Mouse (Mus musculus): ENCODE measurements around the gene Cfap54. TPM values are rescaled to one million over a fixed set of nuclear protein-coding genes. Genes with fewer than 3 reads are reported as not detected.

The Cfap54 gene
- polyA plus RNA-seq, 1 experiment from 2014 or later = 2.7 TPM

GRCm38 (mm10) chr10:93105358-93105757 lies 23.9 kb upstream of the Cfap54 start:
- no peak overlapping the region for H3K27ac ChIP-seq (replicated peaks; ENCODE audit: low read depth, low read length)
- ATAC-seq (ENCODE audit: low FRiP score, low TSS enrichment) = no peak
- no peak overlapping the region for H3K4me3 ChIP-seq (replicated peaks; ENCODE audit: low read depth, low read length)
- no peaks in the 10 kb centered on the region for H3K27me3 ChIP-seq (ENCODE audit: control insufficient read depth, insufficient read depth, low read length)
- no peaks in the 10 kb centered on the region for H3K4me1 ChIP-seq (ENCODE audit: control insufficient read depth, insufficient read depth, low read length)
- no peaks in the 10 kb centered on the region for H3K36me3 ChIP-seq (ENCODE audit: control insufficient read depth, insufficient read depth, low read length)
- no peaks in the 10 kb centered on the region for H3K9me3 ChIP-seq (ENCODE audit: control insufficient read depth, low read length)
- H3K4me2 ChIP-seq (ENCODE audit: low read length) = no peak overlapping the region
- H3K9ac ChIP-seq (replicated peaks; ENCODE audit: low read length) = no peak overlapping the region
- WGBS = 73% methylated on average over 7 of the region's 7 CpGs
- no peak for DNase-seq

GRCm38 (mm10) chr10:93104357-93104756 lies 22.9 kb upstream of the Cfap54 start:
- no peaks in the 10 kb centered on the region for H3K9me3 ChIP-seq (ENCODE audit: control insufficient read depth, low read length)
- no peaks in the 10 kb centered on the region for H3K4me1 ChIP-seq (ENCODE audit: control insufficient read depth, insufficient read depth, low read length)
- no peak for DNase-seq
- no peak overlapping the region for H3K4me3 ChIP-seq (replicated peaks; ENCODE audit: low read depth, low read length)
- H3K36me3 ChIP-seq (ENCODE audit: control insufficient read depth, insufficient read depth, low read length) = no peaks in the 10 kb centered on the region
- no peaks in the 10 kb centered on the region for H3K27me3 ChIP-seq (ENCODE audit: control insufficient read depth, insufficient read depth, low read length)
- 89% methylated on average over 6 of the region's 6 CpGs for WGBS
- ATAC-seq (ENCODE audit: low FRiP score, low TSS enrichment) = no peak
- H3K4me2 ChIP-seq (ENCODE audit: low read length) = no peak overlapping the region
- H3K9ac ChIP-seq (replicated peaks; ENCODE audit: low read length) = no peak overlapping the region
- H3K27ac ChIP-seq (replicated peaks; ENCODE audit: low read depth, low read length) = no peak overlapping the region

GRCm38 (mm10) chr10:93103676-93104075 lies 22.3 kb upstream of the Cfap54 start:
- no peak for ATAC-seq (ENCODE audit: low FRiP score, low TSS enrichment)
- Histone ChIP-seq H3K27me3 (ENCODE audit: control insufficient read depth, insufficient read depth, low read length) (no peaks in the 10 kb centered on the region), H3K4me1 (ENCODE audit: control insufficient read depth, insufficient read depth, low read length) (no peaks in the 10 kb centered on the region), H3K9ac (replicated peaks; ENCODE audit: low read length) (no peak overlapping the region), H3K4me3 (replicated peaks; ENCODE audit: low read depth, low read length) (no peak overlapping the region), H3K27ac (replicated peaks; ENCODE audit: low read depth, low read length) (no peak overlapping the region), H3K4me2 (ENCODE audit: low read length) (no peak overlapping the region), H3K9me3 (ENCODE audit: control insufficient read depth, low read length) (no peaks in the 10 kb centered on the region), H3K36me3 (ENCODE audit: control insufficient read depth, insufficient read depth, low read length) (no peaks in the 10 kb centered on the region)
- DNase-seq = no peak
- WGBS = 73% methylated on average over 11 of the region's 11 CpGs

- ATAC-seq (ENCODE audit: low FRiP score, low TSS enrichment) (no peak), DNase-seq (no peak)
- H3K9me3 ChIP-seq (ENCODE audit: control insufficient read depth, low read length) = no peaks in the 10 kb centered on the region
- H3K36me3 ChIP-seq (ENCODE audit: control insufficient read depth, insufficient read depth, low read length) = no peaks in the 10 kb centered on the region
- no peak overlapping the region for H3K9ac ChIP-seq (replicated peaks; ENCODE audit: low read length)
- H3K27ac ChIP-seq (replicated peaks; ENCODE audit: low read depth, low read length) = no peak overlapping the region
- WGBS = 66% methylated on average over 5 of the region's 5 CpGs
- no peak overlapping the region for H3K4me3 ChIP-seq (replicated peaks; ENCODE audit: low read depth, low read length)
- no peaks in the 10 kb centered on the region for H3K27me3 ChIP-seq (ENCODE audit: control insufficient read depth, insufficient read depth, low read length)
- no peak overlapping the region for H3K4me2 ChIP-seq (ENCODE audit: low read length)
- H3K4me1 ChIP-seq (ENCODE audit: control insufficient read depth, insufficient read depth, low read length) = no peaks in the 10 kb centered on the region
Observed at GRCm38 (mm10) chr10:93102321-93102720, 20.9 kb upstream of the Cfap54 start.

GRCm38 (mm10) chr10:93098211-93098805 lies 16.9 kb upstream of the Cfap54 start:
- Histone ChIP-seq H3K9me3 (ENCODE audit: control insufficient read depth, low read length) (no peaks in the 10 kb centered on the region), H3K4me3 (replicated peaks; ENCODE audit: low read depth, low read length) (no peak overlapping the region), H3K36me3 (ENCODE audit: control insufficient read depth, insufficient read depth, low read length) (no peaks in the 10 kb centered on the region), H3K9ac (replicated peaks; ENCODE audit: low read length) (no peak overlapping the region), H3K27me3 (ENCODE audit: control insufficient read depth, insufficient read depth, low read length) (no peaks in the 10 kb centered on the region), H3K4me2 (ENCODE audit: low read length) (no peak overlapping the region), H3K4me1 (ENCODE audit: control insufficient read depth, insufficient read depth, low read length) (no peaks in the 10 kb centered on the region), H3K27ac (replicated peaks; ENCODE audit: low read depth, low read length) (no peak overlapping the region)
- no peak for ATAC-seq (ENCODE audit: low FRiP score, low TSS enrichment)
- 80% methylated on average over 7 of the region's 7 CpGs for WGBS
- DNase-seq = no peak

- Histone ChIP-seq H3K27me3 (ENCODE audit: control insufficient read depth, insufficient read depth, low read length) (no peaks in the 10 kb centered on the region), H3K9ac (replicated peaks; ENCODE audit: low read length) (no peak overlapping the region), H3K4me3 (replicated peaks; ENCODE audit: low read depth, low read length) (no peak overlapping the region), H3K4me1 (ENCODE audit: control insufficient read depth, insufficient read depth, low read length) (no peaks in the 10 kb centered on the region), H3K4me2 (ENCODE audit: low read length) (no peak overlapping the region), H3K36me3 (ENCODE audit: control insufficient read depth, insufficient read depth, low read length) (no peaks in the 10 kb centered on the region), H3K27ac (replicated peaks; ENCODE audit: low read depth, low read length) (no peak overlapping the region), H3K9me3 (ENCODE audit: control insufficient read depth, low read length) (no peaks in the 10 kb centered on the region)
- ATAC-seq (ENCODE audit: low FRiP score, low TSS enrichment) (no peak), DNase-seq (no peak)
- 93% methylated on average over 7 of the region's 7 CpGs for WGBS
Observed at GRCm38 (mm10) chr10:93097439-93097838, 16.0 kb upstream of the Cfap54 start.

GRCm38 (mm10) chr10:93095827-93096226 lies 14.4 kb upstream of the Cfap54 start:
- no peaks in the 10 kb centered on the region for H3K4me1 ChIP-seq (ENCODE audit: control insufficient read depth, insufficient read depth, low read length)
- H3K4me3 ChIP-seq (replicated peaks; ENCODE audit: low read depth, low read length) = no peak overlapping the region
- no peak overlapping the region for H3K9ac ChIP-seq (replicated peaks; ENCODE audit: low read length)
- H3K9me3 ChIP-seq (ENCODE audit: control insufficient read depth, low read length) = no peaks in the 10 kb centered on the region
- 82% methylated on average over 4 of the region's 4 CpGs for WGBS
- DNase-seq (no peak), ATAC-seq (ENCODE audit: low FRiP score, low TSS enrichment) (no peak)
- H3K36me3 ChIP-seq (ENCODE audit: control insufficient read depth, insufficient read depth, low read length) = no peaks in the 10 kb centered on the region
- H3K27me3 ChIP-seq (ENCODE audit: control insufficient read depth, insufficient read depth, low read length) = no peaks in the 10 kb centered on the region
- no peak overlapping the region for H3K4me2 ChIP-seq (ENCODE audit: low read length)
- H3K27ac ChIP-seq (replicated peaks; ENCODE audit: low read depth, low read length) = no peak overlapping the region

- no peak for DNase-seq
- Histone ChIP-seq H3K4me1 (ENCODE audit: control insufficient read depth, insufficient read depth, low read length) (no peaks in the 10 kb centered on the region), H3K9ac (replicated peaks; ENCODE audit: low read length) (no peak overlapping the region), H3K4me2 (ENCODE audit: low read length) (no peak overlapping the region), H3K27ac (replicated peaks; ENCODE audit: low read depth, low read length) (no peak overlapping the region), H3K9me3 (ENCODE audit: control insufficient read depth, low read length) (no peaks in the 10 kb centered on the region), H3K4me3 (replicated peaks; ENCODE audit: low read depth, low read length) (no peak overlapping the region), H3K27me3 (ENCODE audit: control insufficient read depth, insufficient read depth, low read length) (no peaks in the 10 kb centered on the region), H3K36me3 (ENCODE audit: control insufficient read depth, insufficient read depth, low read length) (no peaks in the 10 kb centered on the region)
- ATAC-seq (ENCODE audit: low FRiP score, low TSS enrichment) = no peak
- 84% methylated on average over 7 of the region's 7 CpGs for WGBS
Observed at GRCm38 (mm10) chr10:93094957-93095580, 13.7 kb upstream of the Cfap54 start.

GRCm38 (mm10) chr10:93091928-93092327 lies 10.5 kb upstream of the Cfap54 start:
- WGBS = 80% methylated on average over 2 of the region's 2 CpGs
- H3K4me1 ChIP-seq (ENCODE audit: control insufficient read depth, insufficient read depth, low read length) = no peaks in the 10 kb centered on the region
- no peaks in the 10 kb centered on the region for H3K9me3 ChIP-seq (ENCODE audit: control insufficient read depth, low read length)
- no peak overlapping the region for H3K4me2 ChIP-seq (ENCODE audit: low read length)
- ATAC-seq (ENCODE audit: low FRiP score, low TSS enrichment) = no peak
- no peaks in the 10 kb centered on the region for H3K27me3 ChIP-seq (ENCODE audit: control insufficient read depth, insufficient read depth, low read length)
- no peaks in the 10 kb centered on the region for H3K36me3 ChIP-seq (ENCODE audit: control insufficient read depth, insufficient read depth, low read length)
- H3K9ac ChIP-seq (replicated peaks; ENCODE audit: low read length) = no peak overlapping the region
- H3K27ac ChIP-seq (replicated peaks; ENCODE audit: low read depth, low read length) = no peak overlapping the region
- H3K4me3 ChIP-seq (replicated peaks; ENCODE audit: low read depth, low read length) = no peak overlapping the region
- no peak for DNase-seq

All from midbrain, embryonic 14.5 days (tissue).